Mouse (Mus musculus): ENCODE results near the gene Nedd4. TPM values are rescaled to one million over a fixed set of nuclear protein-coding genes. Genes with fewer than 3 reads are reported as not detected.
A peak's percentile ranks its signal among the peaks of the same experiment; 100 is the strongest.

Gene Nedd4
- polyA plus RNA-seq, 1 experiment from 2014 or later, result 518 TPM

- no peak for ATAC-seq (ENCODE audit: low FRiP score)
- H3K4me3 ChIP-seq, result no peak overlapping the region
- peak overlapping the region; percentile 29 for H3K4me2 ChIP-seq
- H3K27ac ChIP-seq, result no peak overlapping the region
- WGBS, result 17% methylated on average over 6 of the region's 6 CpGs
- no peaks in the 10 kb centered on the region for H3K36me3 ChIP-seq
- H3K9ac ChIP-seq, result no peak overlapping the region
- no peaks in the 10 kb centered on the region for H3K9me3 ChIP-seq
- H3K4me1 ChIP-seq (replicated peaks), result no peaks in the 10 kb centered on the region
- H3K27me3 ChIP-seq, result 0 out of 2 replicates have a peak, but pooled peaks cover 3% of the 10 kb centered on the region
Measured at GRCm38 (mm10) chr9:72791681-72792080, 129.5 kb downstream of the Nedd4 start.

DNA sequence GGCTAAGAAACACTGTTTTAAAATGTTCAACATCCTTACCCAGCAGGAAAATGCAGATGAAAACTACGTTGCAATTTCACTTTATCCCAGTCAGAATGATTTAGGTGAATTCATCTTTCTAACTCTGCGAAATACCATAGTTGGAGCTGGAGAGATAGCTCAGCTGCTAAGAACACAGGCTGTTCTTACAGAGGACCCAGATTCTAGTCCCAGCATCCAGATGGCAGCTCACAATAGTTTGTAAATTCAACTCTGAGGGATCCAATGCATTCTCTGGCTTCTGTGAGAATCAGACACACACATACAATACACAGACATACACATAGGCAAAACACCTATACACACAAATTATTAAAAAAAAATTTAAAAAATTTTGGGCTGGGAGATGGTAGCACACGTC is 133.1 kb downstream of the Nedd4 start:
- H3K4me1 ChIP-seq (replicated peaks), result no peaks in the 10 kb centered on the region
- no peak overlapping the region for H3K27ac ChIP-seq
- no peak overlapping the region for H3K4me3 ChIP-seq
- H3K9me3 ChIP-seq, result no peaks in the 10 kb centered on the region
- no peaks in the 10 kb centered on the region for H3K36me3 ChIP-seq
- no peak overlapping the region for H3K4me2 ChIP-seq
- 0 out of 2 replicates have a peak, but pooled peaks cover 3% of the 10 kb centered on the region for H3K27me3 ChIP-seq
- WGBS, result 82% methylated on average over 3 of the region's 3 CpGs
- no peak for ATAC-seq (ENCODE audit: low FRiP score)
- no peak overlapping the region for H3K9ac ChIP-seq

DNA sequence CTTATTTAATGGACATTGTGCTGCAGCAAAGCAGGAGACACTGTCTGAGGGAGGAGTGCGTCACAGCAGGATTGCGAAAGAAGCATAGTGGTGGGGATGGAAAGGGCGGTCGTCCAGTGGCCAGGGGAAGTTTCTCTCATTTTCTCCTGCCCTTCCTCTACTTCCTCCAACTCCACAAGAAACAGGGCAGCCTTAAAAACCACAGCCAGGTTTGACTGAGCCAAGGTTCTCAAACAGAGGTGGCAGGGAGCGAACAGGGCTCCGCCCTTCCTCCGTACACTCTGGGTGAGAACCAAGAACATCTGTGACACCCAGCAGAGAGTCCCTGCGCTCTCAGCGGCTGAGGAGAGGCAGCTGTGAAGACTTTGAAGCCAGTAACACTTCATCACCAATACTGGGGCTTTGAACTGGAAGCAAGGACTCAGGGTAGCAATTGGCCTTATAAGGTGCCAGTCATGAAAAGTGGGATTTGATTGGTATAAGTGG is 135.0 kb downstream of the Nedd4 start:
- H3K4me1 ChIP-seq (replicated peaks), result no peaks in the 10 kb centered on the region
- H3K4me2 ChIP-seq, result no peak overlapping the region
- 50% methylated on average over 9 of the region's 9 CpGs for WGBS
- H3K27me3 ChIP-seq, result no peaks in the 10 kb centered on the region
- H3K4me3 ChIP-seq, result no peak overlapping the region
- no peak for ATAC-seq (ENCODE audit: low FRiP score)
- no peaks in the 10 kb centered on the region for H3K9me3 ChIP-seq
- no peaks in the 10 kb centered on the region for H3K36me3 ChIP-seq
- H3K9ac ChIP-seq, result no peak overlapping the region
- no peak overlapping the region for H3K27ac ChIP-seq

Other genes with a start within 250 kb of the Nedd4 start
- gene Mns1, start 224.3 kb upstream of the Nedd4 start, polyA plus RNA-seq (2015; fragmentation: Nextera tagmentation; extraction: Ambion mirVana), result 10.3 and 12.1 TPM in 2 replicates
- gene Tex9, start 170.1 kb upstream of the Nedd4 start, polyA plus RNA-seq (2015; fragmentation: Nextera tagmentation; extraction: Ambion mirVana), result 38.9 and 43.2 TPM in 2 replicates
- gene Rfx7, start 130.1 kb upstream of the Nedd4 start, polyA plus RNA-seq (2015; fragmentation: Nextera tagmentation; extraction: Ambion mirVana), result 16.6 and 17.2 TPM in 2 replicates
- 0.72 and 0.74 TPM in 2 replicates for gene Prtg, start 144.5 kb downstream of the Nedd4 start, polyA plus RNA-seq (2015; fragmentation: Nextera tagmentation; extraction: Ambion mirVana)

Data from hindbrain, embryonic 13.5 days (tissue).